Mouse (Mus musculus) adrenal gland, postnatal 36 days (tissue): ENCODE measurements at regions not wholly inside any gene's neighbourhood (a gene's known extent, or its start where the extent isn't known, plus 50 kb on each side); places are given as distances from the start of the nearest gene placed in this dataset.

Source experiments
- DNase-seq, 2 experiments: peaks; one replicate each; pipeline ENCODE4 v3.0.0; 2021; ENCODE audit warnings: mixed read lengths in 1 of 2

DNA sequence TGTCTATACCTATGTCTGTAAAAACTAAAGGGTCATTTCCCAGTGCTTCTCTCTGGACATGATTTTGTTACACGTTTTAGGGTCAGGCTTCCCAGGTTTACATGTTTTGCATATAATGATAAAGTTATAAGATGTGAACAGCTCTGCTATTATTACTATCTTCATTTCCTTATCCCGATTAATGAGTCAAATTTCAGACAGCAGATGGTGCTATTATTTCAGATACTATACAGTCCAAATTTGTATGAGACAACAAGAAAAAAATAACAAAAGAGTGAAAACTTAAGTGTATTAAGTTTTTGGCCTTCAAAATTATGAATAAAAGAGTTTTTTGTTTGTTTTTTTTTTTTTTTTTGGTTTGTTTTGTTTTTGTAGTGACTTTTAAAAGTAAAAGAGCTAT lies 922.9 kb upstream of the Ppp6c start:
- no peak for DNase-seq

DNA sequence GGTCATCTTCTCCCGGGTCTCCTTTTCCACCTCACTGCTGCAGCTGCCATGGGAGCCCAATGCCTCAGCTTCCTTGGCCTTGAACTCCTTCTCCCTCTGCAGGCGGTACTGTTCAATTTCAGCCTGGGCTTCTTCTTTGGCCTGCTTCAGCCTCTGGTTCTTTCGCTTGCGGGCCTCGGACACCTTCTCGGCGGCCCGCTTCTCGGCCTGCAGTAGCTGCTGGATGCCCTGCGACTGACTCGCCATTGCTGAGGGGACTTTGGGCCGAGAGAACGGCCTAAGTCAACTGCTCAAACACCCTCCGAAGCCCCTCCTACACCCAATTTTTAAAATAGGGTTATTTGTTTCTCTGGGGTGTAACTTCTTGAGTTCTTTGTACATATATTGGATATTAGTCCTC lies 901.4 kb upstream of the Ppp6c start:
- DNase-seq, result peak in 1 of 2 experiments; percentile 2

DNA sequence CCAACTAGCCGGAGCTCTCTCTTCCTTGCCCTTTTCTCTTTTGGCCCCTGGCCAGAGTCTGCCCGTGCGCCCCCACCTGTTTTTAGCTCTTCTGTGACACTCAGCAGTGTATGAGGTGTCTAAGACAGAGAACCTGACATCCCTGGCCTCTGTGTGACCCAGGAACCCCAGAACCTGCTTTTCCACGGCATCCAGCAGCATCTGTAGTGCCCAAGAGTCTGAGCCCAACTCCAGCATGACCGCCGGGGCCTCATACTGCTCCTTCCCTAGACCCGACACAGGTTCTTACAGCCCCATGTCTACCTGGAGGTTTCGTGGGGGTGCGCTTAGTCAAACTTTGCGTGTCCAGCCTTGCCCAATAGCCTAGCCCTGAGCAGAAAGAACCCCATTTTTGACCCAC lies 892.9 kb upstream of the Ppp6c start:
- DNase-seq, result no peak

- DNase-seq, result no peak
Observed at GRCm38 (mm10) chr2:40114435-40114834, 888.2 kb upstream of the Ppp6c start.
